Mouse (Mus musculus) MEL-GATA-1-ER (cell line): ENCODE measurements at regions not wholly inside any gene's neighbourhood (a gene's known extent, or its start where the extent isn't known, plus 50 kb on each side); places are given as distances from the start of the nearest gene placed in this dataset.

ENCODE experiments used
- DNase-seq: peaks from one replicate; pipeline ENCODE4 v3.0.0-alpha.2; 2012; ENCODE audit warnings: low read depth; ENCODE audit errors: extremely low read depth

GRCm38 (mm10) chrX:11898280-11898679, 261.9 kb downstream of the Bcor start:
- no peak for DNase-seq

- DNase-seq = no peak
These were observed 261.1 kb downstream of the Bcor start for GRCm38 (mm10) chrX:11899051-11899450.

- no peak for DNase-seq
These were observed 260.2 kb downstream of the Bcor start for GRCm38 (mm10) chrX:11899914-11900313.

- no peak for DNase-seq
These were observed 258.4 kb downstream of the Bcor start for GRCm38 (mm10) chrX:11901791-11902190.

- DNase-seq = no peak
These were observed 256.9 kb downstream of the Bcor start for GRCm38 (mm10) chrX:11903116-11903700.

GRCm38 (mm10) chrX:11905231-11905630, 254.9 kb downstream of the Bcor start:
- DNase-seq = no peak

GRCm38 (mm10) chrX:11907167-11907566, 253.0 kb downstream of the Bcor start:
- DNase-seq = no peak

- DNase-seq = no peak
These were observed 244.2 kb downstream of the Bcor start for GRCm38 (mm10) chrX:11915984-11916383.

GRCm38 (mm10) chrX:11920231-11920630, 239.9 kb downstream of the Bcor start:
- DNase-seq = no peak

GRCm38 (mm10) chrX:11924639-11925302, 235.4 kb downstream of the Bcor start:
- no peak for DNase-seq

- DNase-seq = no peak
These were observed 233.2 kb downstream of the Bcor start for GRCm38 (mm10) chrX:11926868-11927535.

GRCm38 (mm10) chrX:11929448-11929847, 230.7 kb downstream of the Bcor start:
- no peak for DNase-seq

- no peak for DNase-seq
These were observed 228.7 kb downstream of the Bcor start for GRCm38 (mm10) chrX:11931432-11931831.

GRCm38 (mm10) chrX:11935337-11935736, 224.8 kb downstream of the Bcor start:
- DNase-seq = no peak

- no peak for DNase-seq
These were observed 219.9 kb downstream of the Bcor start for GRCm38 (mm10) chrX:11940246-11940645.

GRCm38 (mm10) chrX:11943367-11943766, 216.8 kb downstream of the Bcor start:
- DNase-seq = no peak

GRCm38 (mm10) chrX:11944574-11944973, 215.6 kb downstream of the Bcor start:
- no peak for DNase-seq

- DNase-seq = no peak
These were observed 214.9 kb downstream of the Bcor start for GRCm38 (mm10) chrX:11945280-11945679.

- DNase-seq = peak; percentile 8
These were observed 208.0 kb downstream of the Bcor start for GRCm38 (mm10) chrX:11952193-11952592.

- DNase-seq = no peak
These were observed 204.0 kb downstream of the Bcor start for GRCm38 (mm10) chrX:11956194-11956593.

GRCm38 (mm10) chrX:11957011-11957410, 203.1 kb downstream of the Bcor start:
- no peak for DNase-seq

GRCm38 (mm10) chrX:11959871-11960552, 200.1 kb downstream of the Bcor start:
- DNase-seq = no peak
